Mouse (Mus musculus): ENCODE data around the gene Ormdl1.
"Not testable (repeated sequence)": the region's sequence is repeated elsewhere in the genome, so short reads cannot be mapped to it uniquely, and the experiment has no call there.

Ormdl1 gene

GRCm38 (mm10) chr1:53296581-53297383 is at the start of gene Ormdl1, which contains the start of the genes Pms1 and Gm28778:
Gene Ormdl1 (plus strand): TSS chr1:53297095.
Gene Pms1 (minus strand): TSS chr1:53297018.
Gene Gm28778 (plus strand): TSS chr1:53297111.
- peak; percentile 94 to 96 for DNase-seq (ENCODE audit: low spot score in 2 of 2)

GRCm38 (mm10) chr1:53264958-53265612 is 31.8 kb upstream of the Ormdl1 start:
- DNase-seq (ENCODE audit: low spot score in 2 of 2): not testable (repeated sequence)

GRCm38 (mm10) chr1:53269901-53270300 is 27.0 kb upstream of the Ormdl1 start:
- peak; percentile 13 to 32 for DNase-seq (ENCODE audit: low spot score in 2 of 2)

GRCm38 (mm10) chr1:53272646-53273045 is 24.2 kb upstream of the Ormdl1 start:
- DNase-seq (ENCODE audit: low spot score in 2 of 2): peak in 1 of 2 experiments; percentile 3

- no peak for DNase-seq (ENCODE audit: low spot score in 2 of 2)
Measured at GRCm38 (mm10) chr1:53291197-53291596, 5.7 kb upstream of the Ormdl1 start.

- DNase-seq (ENCODE audit: low spot score in 2 of 2): no peak
Measured at GRCm38 (mm10) chr1:53300506-53300905, 3.6 kb downstream of the Ormdl1 start.

- DNase-seq (ENCODE audit: low spot score in 2 of 2): peak; percentile 78 to 87
Measured at GRCm38 (mm10) chr1:53312989-53313967, 16.4 kb downstream of the Ormdl1 start, which contains the start of gene Osgepl1. Gene Osgepl1 (plus strand): TSS chr1:53313624.

- no peak for DNase-seq (ENCODE audit: low spot score in 2 of 2)
Measured at GRCm38 (mm10) chr1:53321662-53322344, 24.9 kb downstream of the Ormdl1 start.

GRCm38 (mm10) chr1:53323254-53323653 is 26.4 kb downstream of the Ormdl1 start:
- no peak for DNase-seq (ENCODE audit: low spot score in 2 of 2)

- DNase-seq (ENCODE audit: low spot score in 2 of 2): no peak
Measured at GRCm38 (mm10) chr1:53324277-53324676, 27.4 kb downstream of the Ormdl1 start.

GRCm38 (mm10) chr1:53324827-53325494 is 28.1 kb downstream of the Ormdl1 start:
- no peak for DNase-seq (ENCODE audit: low spot score in 2 of 2)

GRCm38 (mm10) chr1:53333527-53333926 is 36.6 kb downstream of the Ormdl1 start:
- not testable (repeated sequence) for DNase-seq (ENCODE audit: low spot score in 2 of 2)

GRCm38 (mm10) chr1:53335465-53335864 is 38.6 kb downstream of the Ormdl1 start:
- no peak for DNase-seq (ENCODE audit: low spot score in 2 of 2)

GRCm38 (mm10) chr1:53337403-53337802 is 40.5 kb downstream of the Ormdl1 start:
- DNase-seq (ENCODE audit: low spot score in 2 of 2): not testable (repeated sequence)

GRCm38 (mm10) chr1:53341071-53341470 is 44.2 kb downstream of the Ormdl1 start:
- DNase-seq (ENCODE audit: low spot score in 2 of 2): no peak

GRCm38 (mm10) chr1:53352327-53353261 is 55.7 kb downstream of the Ormdl1 start, which contains the start of the genes Asdurf, Gm28551 and Asnsd1:
Gene Asdurf (minus strand): TSS chr1:53352619.
Gene Gm28551 (minus strand): TSS chr1:53352667.
Gene Asnsd1 (minus strand): TSS chr1:53352752.
- DNase-seq (ENCODE audit: low spot score in 2 of 2): peak; percentile 98

GRCm38 (mm10) chr1:53358988-53359387 is 62.1 kb downstream of the Ormdl1 start:
- DNase-seq (ENCODE audit: low spot score in 2 of 2): no peak

All from heart, adult 9 months (tissue).